Mouse (Mus musculus) intestine, embryonic 14.5 days (tissue): ENCODE results near the gene Pbdc1. TPM values are rescaled to one million over a fixed set of nuclear protein-coding genes. Genes with fewer than 3 reads are reported as not detected.
A peak's percentile ranks its signal among the peaks of the same experiment; 100 is the strongest.
"Not testable (repeated sequence)": the region's sequence is repeated elsewhere in the genome, so short reads cannot be mapped to it uniquely, and the experiment has no call there.

Experiments
- ATAC-seq: fragments of 200-750 bp; cut with Nextera tagmentation; replicated peaks from 2 replicates; pipeline ENCODE4 v1.8.0; 2017; ENCODE audit warnings: low read depth, moderate number of reproducible peaks, moderate TSS enrichment, moderate library complexity; ENCODE audit not compliant: low FRiP score, low TSS enrichment
- DNase-seq: peaks from one replicate; pipeline ENCODE4 v3.0.0-alpha.2; 2018; ENCODE audit warnings: low spot score
- H3K27ac ChIP-seq: fragments of 300-500 bp; sonication (generic); 2 replicates; pipeline ENCODE4 v1.5.1; 2014; ENCODE audit warnings: low read depth, mild to moderate bottlenecking, control low read depth
- H3K27me3 ChIP-seq: fragments of 300-500 bp; sonication (generic); replicated peaks from 2 replicates; pipeline ENCODE4 v1.6.1; 2014; ENCODE audit warnings: low read length, control low read depth; ENCODE audit not compliant: control insufficient read depth, insufficient read depth
- H3K36me3 ChIP-seq: fragments of 300-500 bp; sonication (generic); 2 replicates; pipeline ENCODE4 v1.6.1; 2014; ENCODE audit warnings: low read length, control low read depth; ENCODE audit not compliant: control insufficient read depth, insufficient read depth
- H3K4me1 ChIP-seq: fragments of 300-500 bp; sonication (generic); replicated peaks from 2 replicates; pipeline ENCODE4 v1.6.1; 2014; ENCODE audit warnings: low read length, control low read depth, mixed read lengths; ENCODE audit not compliant: control insufficient read depth, insufficient read depth
- H3K4me2 ChIP-seq: fragments of 300-500 bp; sonication (generic); 2 replicates; pipeline ENCODE4 v1.6.1; 2014; ENCODE audit warnings: low read length
- H3K4me3 ChIP-seq: fragments of 300-500 bp; sonication (generic); 2 replicates; pipeline ENCODE4 v1.5.1; 2014; ENCODE audit warnings: low read depth, low read length, control low read depth, mixed read lengths
- H3K9ac ChIP-seq: fragments of 300-500 bp; sonication (generic); 2 replicates; pipeline ENCODE4 v1.6.1; 2014; ENCODE audit warnings: mild to moderate bottlenecking, low read length
- H3K9me3 ChIP-seq: fragments of 300-500 bp; sonication (generic); 2 replicates; pipeline ENCODE4 v1.6.1; 2016; ENCODE audit warnings: low read length, control low read depth; ENCODE audit not compliant: control insufficient read depth
- WGBS: fragments of 180-500 bp; shearing (Covaris S2); extraction: QIAGEN DNeasy Blood & Tissue Kit; methylation state at CpG from one replicate; pipeline ENCODE4 v1.1.7; 2014; 5-methylcytosine and 5-hydroxymethylcytosine counted together
- polyA plus RNA-seq: library from polyadenylated mRNA; unstranded; fragments of >200 nt; fragmentation: Nextera tagmentation; extraction: Ambion mirVana; gene quantifications from 2 replicates; pipeline ENCODE4 v1.2.1, GENCODE M21; 2014

The Pbdc1 gene
- polyA plus RNA-seq = 50.3 and 71.0 TPM in 2 replicates

DNA sequence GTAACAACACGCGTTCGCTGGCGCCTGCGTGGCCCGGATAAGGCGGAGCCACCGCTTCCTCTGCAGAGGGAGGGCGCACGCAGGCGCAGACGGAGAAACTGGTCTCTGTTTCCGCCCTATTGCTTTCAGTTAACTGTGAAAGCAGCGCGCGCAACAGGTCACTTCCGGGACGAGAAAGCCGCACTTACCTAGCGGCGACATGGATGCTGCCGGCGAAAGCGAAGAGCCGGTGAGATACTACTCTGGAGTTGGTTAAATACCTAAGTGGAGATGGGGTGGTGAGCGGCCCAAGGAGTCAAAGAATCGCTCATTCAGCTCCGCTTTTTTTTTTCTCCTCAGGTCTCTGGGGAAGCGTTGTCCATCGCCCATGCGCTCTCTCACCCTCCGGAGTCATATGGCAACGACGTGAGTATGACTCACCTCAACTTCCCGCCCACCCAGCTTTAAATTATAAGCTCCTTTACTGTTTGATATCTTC is at the start of gene Pbdc1:
TSS of gene Pbdc1 (plus strand) at position 142 of the 478 bp plus-strand sequence.
- peak; percentile 88 for DNase-seq
- peaks cover 25% of the 10 kb centered on the region for H3K36me3 ChIP-seq
- peak; percentile 95 for ATAC-seq
- H3K27ac ChIP-seq = peak within 1 kb of the TSS; percentile 57; the same call in 1 of the 2 replicates
- peak within 1 kb of the TSS; percentile 64 for H3K4me2 ChIP-seq
- 1% methylated on average over 35 of the region's 35 CpGs for WGBS
- peak within 1 kb of the TSS; percentile 58 for H3K9ac ChIP-seq
- H3K27me3 ChIP-seq = no peaks in the 10 kb centered on the region
- H3K9me3 ChIP-seq = no peaks in the 10 kb centered on the region
- H3K4me1 ChIP-seq = no peaks in the 10 kb centered on the region
- H3K4me3 ChIP-seq = peak within 1 kb of the TSS; percentile 55

GRCm38 (mm10) chrX:105037666-105038065 is 41.9 kb upstream of the Pbdc1 start:
- H3K9me3 ChIP-seq = no peaks in the 10 kb centered on the region
- no peak overlapping the region for H3K9ac ChIP-seq
- no peak for ATAC-seq
- no peak overlapping the region for H3K4me2 ChIP-seq
- H3K4me1 ChIP-seq = no peaks in the 10 kb centered on the region
- 80% methylated on average over 3 of the region's 3 CpGs for WGBS
- no peak overlapping the region for H3K27ac ChIP-seq
- no peak overlapping the region for H3K4me3 ChIP-seq
- no peaks in the 10 kb centered on the region for H3K27me3 ChIP-seq
- peaks cover 4% of the 10 kb centered on the region; the same call in 1 of the 2 replicates for H3K36me3 ChIP-seq
- DNase-seq = no peak

DNA sequence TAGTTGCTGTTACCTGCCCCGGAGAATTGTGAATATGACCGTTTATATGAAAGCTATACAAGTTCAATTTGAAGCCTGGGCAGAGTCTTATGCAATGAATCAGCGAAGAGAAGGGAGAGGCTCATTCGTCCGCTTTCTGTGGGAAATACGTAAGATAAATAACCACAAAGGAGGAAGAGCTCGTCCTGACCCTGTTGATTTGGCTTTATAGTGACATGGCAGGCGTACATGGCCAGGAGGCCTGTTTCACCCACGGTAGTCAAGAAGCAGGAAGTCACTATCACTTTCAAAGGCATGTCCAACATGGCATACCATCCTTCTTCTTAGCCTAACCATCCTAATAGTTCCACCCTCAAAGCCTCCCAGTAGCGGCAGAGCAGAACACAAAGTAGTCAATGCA is 15.3 kb upstream of the Pbdc1 start:
- no peaks in the 10 kb centered on the region for H3K27me3 ChIP-seq
- no peak overlapping the region for H3K27ac ChIP-seq
- ATAC-seq (no peak), DNase-seq (no peak)
- H3K4me1 ChIP-seq = no peaks in the 10 kb centered on the region; the same call in 1 of the 2 replicates
- 94% methylated on average over 10 of the region's 10 CpGs for WGBS
- no peaks in the 10 kb centered on the region for H3K9me3 ChIP-seq
- no peak overlapping the region for H3K9ac ChIP-seq
- no peak overlapping the region for H3K4me2 ChIP-seq
- no peak overlapping the region for H3K4me3 ChIP-seq
- H3K36me3 ChIP-seq = peaks cover 74% of the 10 kb centered on the region

GRCm38 (mm10) chrX:105064801-105065200 is 14.8 kb upstream of the Pbdc1 start:
- H3K36me3 ChIP-seq = peaks cover 69% of the 10 kb centered on the region
- no peaks in the 10 kb centered on the region for H3K27me3 ChIP-seq
- H3K27ac ChIP-seq = no peak overlapping the region
- ATAC-seq = no peak
- WGBS = 91% methylated on average over 4 of the region's 4 CpGs
- H3K4me3 ChIP-seq = no peak overlapping the region
- H3K4me1 ChIP-seq = no peaks in the 10 kb centered on the region; the same call in 1 of the 2 replicates
- no peak overlapping the region for H3K9ac ChIP-seq
- no peak overlapping the region for H3K4me2 ChIP-seq
- no peak for DNase-seq
- H3K9me3 ChIP-seq = no peaks in the 10 kb centered on the region

DNA sequence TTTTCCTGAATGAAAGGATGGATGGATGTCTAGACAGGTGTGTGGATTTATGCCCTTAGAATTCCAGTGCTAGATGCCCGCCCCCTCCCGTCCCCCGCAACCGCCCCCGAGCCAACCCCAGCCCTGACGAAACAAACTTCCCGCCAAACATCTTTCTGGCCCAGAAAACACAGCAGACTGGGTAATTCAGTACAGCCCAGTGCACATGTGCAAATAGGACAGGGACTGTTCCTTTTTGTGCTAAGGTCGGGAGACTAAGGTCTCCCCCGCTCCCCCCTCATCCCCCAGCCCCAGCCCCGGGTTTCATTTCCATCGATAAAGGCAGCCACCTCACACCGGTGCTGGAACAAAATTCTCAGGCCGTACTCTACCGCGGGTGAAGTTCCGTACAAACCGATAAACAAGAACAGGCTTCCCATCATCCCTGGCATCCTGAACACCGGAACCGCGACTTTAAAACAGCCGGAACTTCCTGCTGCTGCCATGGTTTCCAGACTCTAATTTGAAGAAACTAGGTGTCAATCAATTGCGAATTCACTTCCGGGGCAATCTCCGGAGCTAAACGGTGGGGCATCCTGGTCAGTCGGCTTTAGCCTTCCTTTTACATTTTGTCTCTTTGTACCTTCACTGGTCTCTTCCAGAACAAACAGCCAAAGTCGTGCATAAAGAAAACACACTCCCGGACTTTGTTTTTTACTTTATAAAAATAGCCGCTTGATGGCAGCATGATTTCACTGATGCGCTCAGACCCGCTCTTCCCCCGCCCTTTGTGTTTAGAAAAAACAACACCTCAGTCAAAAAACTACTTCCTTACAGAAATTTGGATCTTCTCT is 9.7 kb upstream of the Pbdc1 start:
- Histone ChIP-seq H3K27ac (peak overlapping the region; percentile 65), H3K36me3 (peaks cover 31% of the 10 kb centered on the region), H3K27me3 (no peaks in the 10 kb centered on the region), H3K4me1 (no peaks in the 10 kb centered on the region; the same call in 1 of the 2 replicates), H3K4me2 (peak overlapping the region; percentile 68), H3K4me3 (peak overlapping the region; percentile 59), H3K9me3 (no peaks in the 10 kb centered on the region), H3K9ac (peak overlapping the region; percentile 58)
- ATAC-seq (peak; percentile 93), DNase-seq (peak; percentile 80)
- WGBS = 1% methylated on average over 32 of the region's 32 CpGs

GRCm38 (mm10) chrX:105079151-105079550 is 405 bp upstream of the Pbdc1 start:
- Histone ChIP-seq H3K27me3 (no peaks in the 10 kb centered on the region), H3K4me2 (peak overlapping the region; percentile 60), H3K9me3 (no peaks in the 10 kb centered on the region), H3K36me3 (peaks cover 23% of the 10 kb centered on the region), H3K9ac (peak overlapping the region; percentile 42), H3K4me3 (peak overlapping the region; percentile 55), H3K4me1 (no peaks in the 10 kb centered on the region), H3K27ac (no peak overlapping the region)
- ATAC-seq (peak; percentile 69), DNase-seq (no peak)
- 5% methylated on average over 12 of the region's 12 CpGs for WGBS

- H3K27me3 ChIP-seq = no peaks in the 10 kb centered on the region
- peak overlapping the region; percentile 57; the same call in 1 of the 2 replicates for H3K27ac ChIP-seq
- peak overlapping the region; percentile 55 for H3K4me3 ChIP-seq
- no peaks in the 10 kb centered on the region for H3K4me1 ChIP-seq
- peak overlapping the region; percentile 64 for H3K4me2 ChIP-seq
- peak overlapping the region; percentile 58 for H3K9ac ChIP-seq
- H3K36me3 ChIP-seq = peaks cover 25% of the 10 kb centered on the region
- 5% methylated on average over 8 of the region's 8 CpGs for WGBS
- no peaks in the 10 kb centered on the region for H3K9me3 ChIP-seq
- DNase-seq (peak; percentile 48), ATAC-seq (peak; percentile 55)
These were observed 540 bp downstream of the Pbdc1 start for GRCm38 (mm10) chrX:105080096-105080495.

GRCm38 (mm10) chrX:105083013-105083412 is 3.5 kb downstream of the Pbdc1 start:
- H3K9me3 ChIP-seq, H3K4me1 ChIP-seq, ATAC-seq, H3K4me2 ChIP-seq, H3K27ac ChIP-seq, H3K9ac ChIP-seq, DNase-seq, H3K4me3 ChIP-seq, H3K27me3 ChIP-seq: not testable (repeated sequence)
- WGBS = 82% methylated on average over 7 of the region's 7 CpGs
- H3K36me3 ChIP-seq = peaks cover 25% of the 10 kb centered on the region
